8 mouse cellular contexts compared by ENCODE assay signal in genomic region chr3:152191791-152192237, GRCm38 (mm10). TPM values are rescaled to one million over a fixed set of nuclear protein-coding genes. Genes with fewer than 3 reads are reported as not detected.
DNase-seq lines count a peak whose midpoint lies in the region; ATAC-seq and TF ChIP-seq lines count a peak whose summit lies in the region.

No protein-coding gene starts in this region.

- DNase-seq in frontal cortex, postnatal 25 days (ENCODE audit: low spot score in 2 of 2): no peak
- DNase-seq in brain, adult 2 months (ENCODE audit: low read depth, low spot score): peak; percentile 58
- DNase-seq in hindbrain, postnatal 0 days (ENCODE audit: low spot score): peak; percentile 34
- peak; percentile 45 for DNase-seq in liver, postnatal 0 days
- DNase-seq in right cerebral cortex, postnatal 25 days: no peak

- H3K4me2 ChIP-seq in forebrain, embryonic 16.5 days (ENCODE audit: low read length): peak overlapping the region; percentile 55
- peak overlapping the region; percentile 74 for H3K4me2 ChIP-seq in hindbrain, postnatal 0 days (ENCODE audit: low read depth, low read length)
- H3K4me2 ChIP-seq in liver, postnatal 0 days (ENCODE audit: low read depth, low read length): peak overlapping the region; percentile 77
- H3K4me2 ChIP-seq in neural tube, embryonic 13.5 days: peak overlapping the region; percentile 65

- no peaks in the 10 kb centered on the region for H3K9me3 ChIP-seq in forebrain, embryonic 16.5 days (ENCODE audit: control insufficient read depth, low read length)
- H3K9me3 ChIP-seq in hindbrain, postnatal 0 days (ENCODE audit: low read length): no peaks in the 10 kb centered on the region
- no peaks in the 10 kb centered on the region for H3K9me3 ChIP-seq in liver, postnatal 0 days (ENCODE audit: low read length)
- H3K9me3 ChIP-seq in neural tube, embryonic 13.5 days: no peaks in the 10 kb centered on the region

- ATAC-seq in frontal cortex, adult (ENCODE audit: low TSS enrichment): 0 out of 2 replicates have a peak, but pooled peaks have one; percentile 3
- no peak for ATAC-seq in forebrain, embryonic 16.5 days
- ATAC-seq in hindbrain, postnatal 0 days: no peak
- peak; percentile 32 for ATAC-seq in liver, postnatal 0 days
- ATAC-seq in neural tube, embryonic 13.5 days (ENCODE audit: low read depth): peak; percentile 30; the same call in 1 of the 2 replicates

- H3K9ac ChIP-seq in forebrain, embryonic 16.5 days (replicated peaks; ENCODE audit: low read depth, low read length): no peak overlapping the region
- peak overlapping the region; percentile 47 for H3K9ac ChIP-seq in hindbrain, postnatal 0 days (replicated peaks; ENCODE audit: low read length)
- H3K9ac ChIP-seq in liver, postnatal 0 days (replicated peaks): peak overlapping the region; percentile 75
- peak overlapping the region; percentile 60 for H3K9ac ChIP-seq in neural tube, embryonic 13.5 days

- 12% methylated on average over 6 of the region's 6 CpGs for WGBS in forebrain, embryonic 16.5 days
- WGBS in hindbrain, postnatal 0 days: 9% methylated on average over 6 of the region's 6 CpGs
- WGBS in liver, postnatal 0 days (ENCODE audit: insufficient replicate concordance): 8% methylated on average over 6 of the region's 6 CpGs
- 32% methylated on average over 6 of the region's 6 CpGs for WGBS in neural tube, embryonic 13.5 days

- no peak overlapping the region for H3K27ac ChIP-seq in forebrain, embryonic 16.5 days (ENCODE audit: low read length)
- H3K27ac ChIP-seq in hindbrain, postnatal 0 days: peak overlapping the region; percentile 60; the same call in 1 of the 2 replicates
- H3K27ac ChIP-seq in liver, postnatal 0 days (ENCODE audit: low read depth): peak overlapping the region; percentile 85
- peak overlapping the region; percentile 46 for H3K27ac ChIP-seq in neural tube, embryonic 13.5 days (replicated peaks)

- TF ChIP-seq CTCF in hindbrain, postnatal 0 days (IDR thresholded peaks at IDR 0.05; ENCODE audit: low read depth): no peak
- peak; percentile 42 for TF ChIP-seq CTCF in liver, postnatal 0 days (IDR thresholded peaks at IDR 0.05; ENCODE audit: low read depth)

- H3K36me3 ChIP-seq in forebrain, embryonic 16.5 days (ENCODE audit: control insufficient read depth, insufficient read depth): no peaks in the 10 kb centered on the region
- H3K36me3 ChIP-seq in hindbrain, postnatal 0 days (ENCODE audit: insufficient read depth, low read length): no peaks in the 10 kb centered on the region
- H3K36me3 ChIP-seq in liver, postnatal 0 days (replicated peaks; ENCODE audit: insufficient read depth, low read length): peaks cover under 1% of the 10 kb centered on the region
- no peaks in the 10 kb centered on the region for H3K36me3 ChIP-seq in neural tube, embryonic 13.5 days

- peak overlapping the region; percentile 37 for H3K4me3 ChIP-seq in forebrain, embryonic 16.5 days (replicated peaks; ENCODE audit: low read length)
- H3K4me3 ChIP-seq in hindbrain, postnatal 0 days (ENCODE audit: low read length): peak overlapping the region; percentile 48
- peak overlapping the region; percentile 72 for H3K4me3 ChIP-seq in liver, postnatal 0 days (ENCODE audit: low read depth, low read length)
- H3K4me3 ChIP-seq in neural tube, embryonic 13.5 days: peak overlapping the region; percentile 46

- TF ChIP-seq EP300 in liver, postnatal 0 days (IDR thresholded peaks at IDR 0.05; ENCODE audit: low read depth): no peak

- peaks cover 18% of the 10 kb centered on the region for H3K4me1 ChIP-seq in forebrain, embryonic 16.5 days (replicated peaks; ENCODE audit: control insufficient read depth, insufficient read depth, low read length)
- peaks cover 4% of the 10 kb centered on the region; the same call in 1 of the 2 replicates for H3K4me1 ChIP-seq in hindbrain, postnatal 0 days (ENCODE audit: insufficient read depth, low read length)
- H3K4me1 ChIP-seq in liver, postnatal 0 days (ENCODE audit: insufficient read depth): peaks cover 17% of the 10 kb centered on the region
- peaks cover 33% of the 10 kb centered on the region for H3K4me1 ChIP-seq in neural tube, embryonic 13.5 days (replicated peaks)

- no peaks in the 10 kb centered on the region for H3K27me3 ChIP-seq in forebrain, embryonic 16.5 days (replicated peaks; ENCODE audit: control insufficient read depth, insufficient read depth, low read length)
- H3K27me3 ChIP-seq in hindbrain, postnatal 0 days (ENCODE audit: insufficient read depth, low read length): no peaks in the 10 kb centered on the region
- no peaks in the 10 kb centered on the region for H3K27me3 ChIP-seq in liver, postnatal 0 days (ENCODE audit: insufficient read depth, low read length)
- no peaks in the 10 kb centered on the region for H3K27me3 ChIP-seq in neural tube, embryonic 13.5 days

RNA-seq across cellular contexts. Expression of gene Dnajb4, which starts 18.3 kb away (rescaled TPM):
- 36.3 and 39.8 TPM in 2 replicates for polyA plus RNA-seq in forebrain, embryonic 16.5 days (2015; fragmentation: Nextera tagmentation; extraction: Ambion mirVana)
- 26.5 and 40.8 TPM in 2 replicates for total RNA-seq in hindbrain, postnatal 0 days (2014; rRNA removed)
- 47.8 and 49.0 TPM in 2 replicates for polyA plus RNA-seq in hindbrain, postnatal 0 days (2015; fragmentation: Nextera tagmentation; extraction: Ambion mirVana)
- 25.9 and 28.8 TPM in 2 replicates for polyA plus RNA-seq in liver, postnatal 0 days (2015; fragmentation: Nextera tagmentation; extraction: Ambion mirVana)
- 38.5 and 43.4 TPM in 2 replicates for polyA plus RNA-seq in neural tube, embryonic 13.5 days (2015; fragmentation: Nextera tagmentation; extraction: Ambion mirVana)

RNA-seq across cellular contexts. Expression of gene Fubp1, which starts 18.4 kb away (rescaled TPM):
- 297 and 302 TPM in 2 replicates for polyA plus RNA-seq in forebrain, embryonic 16.5 days (2015; fragmentation: Nextera tagmentation; extraction: Ambion mirVana)
- total RNA-seq in hindbrain, postnatal 0 days (2014; rRNA removed): 139 and 148 TPM in 2 replicates
- 130 and 139 TPM in 2 replicates for polyA plus RNA-seq in hindbrain, postnatal 0 days (2015; fragmentation: Nextera tagmentation; extraction: Ambion mirVana)
- 33.5 and 37.1 TPM in 2 replicates for polyA plus RNA-seq in liver, postnatal 0 days (2015; fragmentation: Nextera tagmentation; extraction: Ambion mirVana)
- 267 and 280 TPM in 2 replicates for polyA plus RNA-seq in neural tube, embryonic 13.5 days (2015; fragmentation: Nextera tagmentation; extraction: Ambion mirVana)

RNA-seq across cellular contexts. Expression of gene Gipc2, which starts 25.8 kb away (rescaled TPM):
- 4.0 and 4.1 TPM in 2 replicates for polyA plus RNA-seq in forebrain, embryonic 16.5 days (2015; fragmentation: Nextera tagmentation; extraction: Ambion mirVana)
- 3.1 and 6.7 TPM in 2 replicates for total RNA-seq in hindbrain, postnatal 0 days (2014; rRNA removed)
- polyA plus RNA-seq in hindbrain, postnatal 0 days (2015; fragmentation: Nextera tagmentation; extraction: Ambion mirVana): 12.8 and 15.6 TPM in 2 replicates
- 3.5 and 5.0 TPM in 2 replicates for polyA plus RNA-seq in liver, postnatal 0 days (2015; fragmentation: Nextera tagmentation; extraction: Ambion mirVana)
- polyA plus RNA-seq in neural tube, embryonic 13.5 days (2015; fragmentation: Nextera tagmentation; extraction: Ambion mirVana): 4.4 and 5.7 TPM in 2 replicates

Comparison
In these comparisons a context has a peak if more than half of its experiments do, and no peak if none do; other contexts are left out.
1. ATAC-seq: peak in frontal cortex, adult (single experiment), liver, postnatal 0 days (single experiment) and neural tube, embryonic 13.5 days (single experiment); none in forebrain, embryonic 16.5 days (single experiment) and hindbrain, postnatal 0 days (single experiment).
2. DNase-seq: peak in brain, adult 2 months (single experiment), hindbrain, postnatal 0 days (single experiment) and liver, postnatal 0 days (single experiment); none in frontal cortex, postnatal 25 days (0 of 2) and right cerebral cortex, postnatal 25 days (single experiment).
3. Peak in every context shown above with its lines, with median percentiles within 50 percentile points of each other: H3K4me2 ChIP-seq and H3K4me3 ChIP-seq.